Mouse (Mus musculus) liver, embryonic 18 days (tissue): ENCODE data around the gene Rbm43. TPM values are rescaled to one million over a fixed set of nuclear protein-coding genes. Genes with fewer than 3 reads are reported as not detected.

ENCODE experiments used
- polyA plus RNA-seq: library from polyadenylated mRNA; depleted of rRNA; stranded (reverse); fragments of >200 nt; gene quantifications from 2 replicates; pipeline ENCODE4 v1.2.3, GENCODE M21; 2012; rRNA removed

Rbm43 gene
- polyA plus RNA-seq, result 9.4 and 10.2 TPM in 2 replicates

GRCm38 (mm10) chr2:51934574-51935334 lies at the start of gene Rbm43:
Gene Rbm43, minus strand, starts transcription at chr2:51935163.

GRCm38 (mm10) chr2:51973410-51973968 lies 38.5 kb upstream of the Rbm43 start, which contains the start of gene Nmi:
Gene Nmi, minus strand, starts transcription at chr2:51973494.

Other genes with a start within 250 kb of the Rbm43 start
- 11.9 and 15.0 TPM in 2 replicates for gene Nmi, start 38.3 kb upstream of the Rbm43 start, polyA plus RNA-seq
- 0.14 and 0.20 TPM in 2 replicates for gene Tnfaip6, start 102.8 kb upstream of the Rbm43 start, polyA plus RNA-seq
- 5.7 and 6.5 TPM in 2 replicates for gene Rif1, start 137.7 kb upstream of the Rbm43 start, polyA plus RNA-seq